Mouse (Mus musculus) forebrain, embryonic 10.5 days (tissue): ENCODE data around the gene Fuca1. TPM values are rescaled to one million over a fixed set of nuclear protein-coding genes. Genes with fewer than 3 reads are reported as not detected.

Experiments
- DNase-seq: peaks from one replicate; pipeline ENCODE4 v3.0.0-alpha.2; 2017; ENCODE audit warnings: low spot score; ENCODE audit errors: extremely low spot score
- H3K27ac ChIP-seq: fragments of 300-500 bp; sonication (generic); 2 replicates; pipeline ENCODE4 v1.5.1; 2016; ENCODE audit warnings: mild to moderate bottlenecking
- H3K27me3 ChIP-seq: fragments of 300-500 bp; sonication (generic); 2 replicates; pipeline ENCODE4 v1.6.1; 2016; ENCODE audit warnings: mild to moderate bottlenecking; ENCODE audit not compliant: poor library complexity, severe bottlenecking
- H3K36me3 ChIP-seq: fragments of 300-500 bp; sonication (generic); replicated peaks from 2 replicates; pipeline ENCODE4 v1.6.1; 2016; ENCODE audit warnings: mild to moderate bottlenecking, moderate library complexity
- H3K4me1 ChIP-seq: fragments of 300-500 bp; sonication (generic); 2 replicates; pipeline ENCODE4 v1.6.1; 2016
- H3K4me3 ChIP-seq: fragments of 300-500 bp; sonication (generic); 2 replicates; pipeline ENCODE4 v1.5.1; 2016; ENCODE audit warnings: mild to moderate bottlenecking, moderate library complexity
- H3K9me3 ChIP-seq: fragments of 300-500 bp; sonication (generic); 2 replicates; pipeline ENCODE4 v1.6.1; 2016; ENCODE audit warnings: mild to moderate bottlenecking, moderate library complexity
- WGBS: fragments of 180-500 bp; shearing (Covaris S2); methylation state at CpG from one replicate; pipeline ENCODE4 v1.1.7; 2016; 5-methylcytosine and 5-hydroxymethylcytosine counted together
- polyA plus RNA-seq: library from polyadenylated mRNA; unstranded; fragments of >200 nt; fragmentation: Nextera tagmentation; extraction: Ambion mirVana; gene quantifications from 2 replicates; pipeline ENCODE4 v1.2.1, GENCODE M21; 2016

Gene Fuca1
- 46.4 and 52.4 TPM in 2 replicates for polyA plus RNA-seq

GRCm38 (mm10) chr4:135920304-135921241 is at the start of gene Fuca1:
TSS of gene Fuca1 (plus strand) at chr4:135920735.
- no peaks in the 10 kb centered on the region for H3K9me3 ChIP-seq
- WGBS: 3% methylated on average over 60 of the region's 60 CpGs
- H3K4me3 ChIP-seq: peak within 1 kb of the TSS; percentile 84
- DNase-seq: peak; percentile 97
- H3K27me3 ChIP-seq: no peaks in the 10 kb centered on the region
- H3K4me1 ChIP-seq: peaks cover 21% of the 10 kb centered on the region
- H3K36me3 ChIP-seq: peaks cover 17% of the 10 kb centered on the region
- H3K27ac ChIP-seq: peak within 1 kb of the TSS; percentile 84

- H3K27me3 ChIP-seq: no peaks in the 10 kb centered on the region
- 75% methylated on average over 3 of the region's 3 CpGs for WGBS
- no peak for DNase-seq
- peaks cover 63% of the 10 kb centered on the region for H3K4me1 ChIP-seq
- peak overlapping the region; percentile 85 for H3K4me3 ChIP-seq
- peak overlapping the region; percentile 100 for H3K27ac ChIP-seq
- H3K36me3 ChIP-seq: peaks cover 48% of the 10 kb centered on the region
- H3K9me3 ChIP-seq: no peaks in the 10 kb centered on the region
Measured at GRCm38 (mm10) chr4:135872015-135872414, 48.5 kb upstream of the Fuca1 start.

GRCm38 (mm10) chr4:135872589-135873391 is 47.7 kb upstream of the Fuca1 start:
- peak overlapping the region; percentile 85 for H3K4me3 ChIP-seq
- H3K9me3 ChIP-seq: no peaks in the 10 kb centered on the region
- H3K36me3 ChIP-seq: peaks cover 44% of the 10 kb centered on the region
- WGBS: 14% methylated on average over 17 of the region's 17 CpGs
- no peak for DNase-seq
- H3K27me3 ChIP-seq: no peaks in the 10 kb centered on the region
- peak overlapping the region; percentile 100 for H3K27ac ChIP-seq
- H3K4me1 ChIP-seq: peaks cover 65% of the 10 kb centered on the region

- Histone ChIP-seq H3K4me1 (peaks cover 65% of the 10 kb centered on the region), H3K9me3 (no peaks in the 10 kb centered on the region), H3K27ac (peak within 1 kb of the TSS; percentile 100), H3K4me3 (peak within 1 kb of the TSS; percentile 85), H3K36me3 (peaks cover 42% of the 10 kb centered on the region), H3K27me3 (no peaks in the 10 kb centered on the region)
- DNase-seq: peak; percentile 98
- WGBS: under 1% methylated on average over 60 of the region's 60 CpGs
Measured at GRCm38 (mm10) chr4:135873526-135874202, 46.9 kb upstream of the Fuca1 start, which contains the start of gene Pnrc2. TSS of gene Pnrc2 (minus strand) at chr4:135873850.

- peak overlapping the region; percentile 100 for H3K27ac ChIP-seq
- WGBS: 81% methylated on average over 10 of the region's 10 CpGs
- H3K36me3 ChIP-seq: peaks cover 31% of the 10 kb centered on the region
- H3K4me3 ChIP-seq: peak overlapping the region; percentile 85
- peaks cover 60% of the 10 kb centered on the region for H3K4me1 ChIP-seq
- no peaks in the 10 kb centered on the region for H3K27me3 ChIP-seq
- DNase-seq: no peak
- H3K9me3 ChIP-seq: no peaks in the 10 kb centered on the region
Measured at GRCm38 (mm10) chr4:135874564-135875535, 45.7 kb upstream of the Fuca1 start.

GRCm38 (mm10) chr4:135875546-135875945 is 45.0 kb upstream of the Fuca1 start:
- Histone ChIP-seq H3K27ac (peak overlapping the region; percentile 100), H3K4me3 (peak overlapping the region; percentile 29; the same call in 1 of the 2 replicates)

GRCm38 (mm10) chr4:135875991-135876582 is 44.4 kb upstream of the Fuca1 start:
- peaks cover 51% of the 10 kb centered on the region for H3K4me1 ChIP-seq
- peaks cover 20% of the 10 kb centered on the region for H3K36me3 ChIP-seq
- H3K27me3 ChIP-seq: no peaks in the 10 kb centered on the region
- H3K9me3 ChIP-seq: no peaks in the 10 kb centered on the region
- peak overlapping the region; percentile 100 for H3K27ac ChIP-seq
- peak overlapping the region; percentile 29 for H3K4me3 ChIP-seq
- DNase-seq: peak; percentile 53
- 8% methylated on average over 9 of the region's 9 CpGs for WGBS

More at GRCm38 (mm10) chr4:135875546-135875945, 45.0 kb upstream of the Fuca1 start:
- DNase-seq: no peak
- Histone ChIP-seq H3K9me3 (no peaks in the 10 kb centered on the region), H3K27me3 (no peaks in the 10 kb centered on the region), H3K36me3 (peaks cover 25% of the 10 kb centered on the region), H3K4me1 (peaks cover 57% of the 10 kb centered on the region)
- 32% methylated on average over 7 of the region's 7 CpGs for WGBS

GRCm38 (mm10) chr4:135876583-135877020 is 43.9 kb upstream of the Fuca1 start:
- Histone ChIP-seq H3K4me1 (peaks cover 46% of the 10 kb centered on the region), H3K9me3 (no peaks in the 10 kb centered on the region)
- WGBS: 7% methylated on average over 16 of the region's 16 CpGs

GRCm38 (mm10) chr4:135877742-135878141 is 42.8 kb upstream of the Fuca1 start:
- 73% methylated on average over 2 of the region's 2 CpGs for WGBS
- Histone ChIP-seq H3K4me1 (peaks cover 35% of the 10 kb centered on the region), H3K36me3 (peaks cover 3% of the 10 kb centered on the region), H3K4me3 (no peak overlapping the region), H3K9me3 (no peaks in the 10 kb centered on the region), H3K27me3 (no peaks in the 10 kb centered on the region), H3K27ac (no peak overlapping the region)
- DNase-seq: no peak

More at GRCm38 (mm10) chr4:135876583-135877020, 43.9 kb upstream of the Fuca1 start:
- Histone ChIP-seq H3K4me3 (peak overlapping the region; percentile 29), H3K36me3 (peaks cover 15% of the 10 kb centered on the region), H3K27ac (peak overlapping the region; percentile 100), H3K27me3 (no peaks in the 10 kb centered on the region)
- DNase-seq: peak; percentile 57

GRCm38 (mm10) chr4:135879021-135879420 is 41.5 kb upstream of the Fuca1 start:
- H3K4me1 ChIP-seq: peaks cover 43% of the 10 kb centered on the region
- no peaks in the 10 kb centered on the region for H3K36me3 ChIP-seq
- no peak overlapping the region for H3K4me3 ChIP-seq
- no peak overlapping the region for H3K27ac ChIP-seq
- 76% methylated on average over 6 of the region's 6 CpGs for WGBS
- H3K9me3 ChIP-seq: no peaks in the 10 kb centered on the region
- no peaks in the 10 kb centered on the region for H3K27me3 ChIP-seq
- DNase-seq: no peak

- Histone ChIP-seq H3K4me1 (peaks cover 43% of the 10 kb centered on the region), H3K4me3 (no peak overlapping the region), H3K27ac (no peak overlapping the region), H3K9me3 (no peaks in the 10 kb centered on the region), H3K36me3 (no peaks in the 10 kb centered on the region), H3K27me3 (no peaks in the 10 kb centered on the region)
- no peak for DNase-seq
- 89% methylated on average over 6 of the region's 6 CpGs for WGBS
Measured at GRCm38 (mm10) chr4:135880018-135880417, 40.5 kb upstream of the Fuca1 start.
